Mouse (Mus musculus) lung, adult 2 months (tissue): ENCODE measurements at regions not wholly inside any gene's neighbourhood (a gene's known extent, or its start where the extent isn't known, plus 50 kb on each side); places are given as distances from the start of the nearest gene placed in this dataset.

Source experiments
- DNase-seq: peaks from one replicate; pipeline ENCODE4 v3.0.0; 2022
- H3K4me1 ChIP-seq: fragments of 200-500 bp; 2 replicates; pipeline ENCODE4 v1.6.1; 2011; ENCODE audit warnings: low read length; ENCODE audit not compliant: control insufficient read depth, insufficient read depth
- H3K4me3 ChIP-seq: fragments of 200-500 bp; replicated peaks from 2 replicates; pipeline ENCODE3; 2011; ENCODE audit warnings: low read depth, mild to moderate bottlenecking, control low read depth, low read length; ENCODE audit errors: extremely low read depth
- CTCF ChIP-seq: fragments of 200-500 bp; IDR thresholded peaks from 2 replicates; pipeline ENCODE4 v1.5.1; 2011; ENCODE audit warnings: mild to moderate bottlenecking, low read length, control low read depth; ENCODE audit not compliant: insufficient read depth
- POLR2A ChIP-seq: fragments of 200-500 bp; IDR thresholded peaks from 2 replicates; pipeline ENCODE4 v1.6.1; 2011; ENCODE audit warnings: low read depth, mild to moderate bottlenecking, control low read depth, low read length, borderline replicate concordance; ENCODE audit errors: extremely low read depth
- WGBS: fragments of 180-500 bp; shearing (Covaris S2); methylation state at CpG from one replicate; pipeline ENCODE4 v1.1.7; 2018; 5-methylcytosine and 5-hydroxymethylcytosine counted together

DNA sequence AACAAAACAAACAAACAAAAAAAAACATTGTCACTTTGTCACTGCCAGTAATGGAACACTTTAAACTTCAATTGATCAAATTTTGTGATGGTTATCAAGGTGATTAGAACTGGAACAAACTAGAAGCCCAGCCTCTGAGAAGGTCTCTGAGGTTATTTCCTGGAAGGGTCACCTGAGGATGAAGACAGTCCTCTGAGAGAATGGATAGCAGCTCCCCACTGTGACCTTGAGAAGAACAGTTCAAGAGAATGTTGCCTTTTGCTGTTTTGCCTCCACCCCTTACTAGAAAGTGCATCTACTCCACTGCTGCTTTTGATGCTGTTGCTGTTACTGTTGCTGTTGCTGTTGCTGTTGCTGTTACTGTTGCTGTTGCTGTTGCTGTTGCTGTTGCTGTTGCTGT is 205.1 kb upstream of the Clec14a start:
- no peaks in the 10 kb centered on the region for H3K4me1 ChIP-seq
- TF ChIP-seq POLR2A: no peak
- no peak for TF ChIP-seq CTCF
- H3K4me3 ChIP-seq: no peak overlapping the region
- DNase-seq: no peak

- Histone ChIP-seq H3K4me3 (no peak overlapping the region), H3K4me1 (no peaks in the 10 kb centered on the region)
- WGBS: 81% methylated on average over 1 of the region's 1 CpGs
- TF ChIP-seq POLR2A: no peak
- TF ChIP-seq CTCF: no peak
- DNase-seq: no peak
Measured at GRCm38 (mm10) chr12:58473511-58473910, 204.4 kb upstream of the Clec14a start.

GRCm38 (mm10) chr12:58460465-58460864 is 191.4 kb upstream of the Clec14a start:
- TF ChIP-seq POLR2A: no peak
- TF ChIP-seq CTCF: no peak
- 88% methylated on average over 3 of the region's 3 CpGs for WGBS

GRCm38 (mm10) chr12:58454828-58455227 is 185.7 kb upstream of the Clec14a start:
- TF ChIP-seq CTCF (no peak), POLR2A (no peak)
- no peak for DNase-seq
- WGBS: 90% methylated on average over 2 of the region's 2 CpGs
- no peak overlapping the region for H3K4me3 ChIP-seq
- no peaks in the 10 kb centered on the region for H3K4me1 ChIP-seq

More at GRCm38 (mm10) chr12:58460465-58460864, 191.4 kb upstream of the Clec14a start:
- Histone ChIP-seq H3K4me3 (no peak overlapping the region), H3K4me1 (no peaks in the 10 kb centered on the region)
- no peak for DNase-seq

DNA sequence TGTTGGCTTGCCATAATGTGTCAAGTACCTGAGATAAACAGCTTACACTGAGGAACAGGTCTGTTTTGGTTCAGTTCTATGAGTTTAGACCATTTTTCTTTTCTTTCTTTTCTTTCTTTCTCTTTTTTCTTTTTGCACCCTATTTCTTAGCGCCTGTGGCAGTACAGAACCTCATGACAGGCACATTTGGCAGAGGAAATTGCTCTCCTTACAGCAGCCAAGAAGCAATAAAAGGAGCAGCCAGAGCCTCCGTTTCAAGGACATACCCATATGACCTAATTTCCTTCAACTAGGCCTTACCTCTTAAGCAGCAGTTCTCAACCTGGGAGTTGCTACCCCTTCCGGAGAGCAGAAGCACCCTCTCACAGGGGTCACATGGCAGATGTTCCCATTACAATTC is 173.9 kb upstream of the Clec14a start:
- Histone ChIP-seq H3K4me3 (no peak overlapping the region), H3K4me1 (no peaks in the 10 kb centered on the region)
- WGBS: 59% methylated on average over 3 of the region's 3 CpGs
- DNase-seq: no peak
- TF ChIP-seq POLR2A (no peak), CTCF (no peak)

DNA sequence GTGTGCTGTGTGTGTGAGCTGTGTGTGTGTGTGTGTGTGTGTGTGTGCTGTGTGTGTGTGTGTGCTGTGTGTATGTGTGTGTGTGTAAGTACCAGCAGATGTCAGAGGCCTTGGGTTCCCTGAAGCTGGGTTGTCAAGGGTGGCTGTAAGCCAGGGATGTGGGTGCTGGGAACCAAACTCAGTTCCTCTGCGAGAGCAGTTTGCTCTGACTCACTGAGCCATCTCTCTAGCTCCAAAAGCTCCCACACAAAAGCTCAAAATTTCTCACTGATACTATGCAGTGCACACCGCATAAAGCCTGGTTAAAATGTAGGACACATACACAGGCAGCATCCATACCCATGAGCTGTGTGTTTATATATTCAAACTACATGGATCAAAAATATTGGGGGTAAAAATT is 172.9 kb upstream of the Clec14a start:
- 96% methylated on average over 2 of the region's 2 CpGs for WGBS
- H3K4me1 ChIP-seq: no peaks in the 10 kb centered on the region
- no peak overlapping the region for H3K4me3 ChIP-seq
- TF ChIP-seq CTCF (no peak), POLR2A (no peak)
- DNase-seq: no peak

DNA sequence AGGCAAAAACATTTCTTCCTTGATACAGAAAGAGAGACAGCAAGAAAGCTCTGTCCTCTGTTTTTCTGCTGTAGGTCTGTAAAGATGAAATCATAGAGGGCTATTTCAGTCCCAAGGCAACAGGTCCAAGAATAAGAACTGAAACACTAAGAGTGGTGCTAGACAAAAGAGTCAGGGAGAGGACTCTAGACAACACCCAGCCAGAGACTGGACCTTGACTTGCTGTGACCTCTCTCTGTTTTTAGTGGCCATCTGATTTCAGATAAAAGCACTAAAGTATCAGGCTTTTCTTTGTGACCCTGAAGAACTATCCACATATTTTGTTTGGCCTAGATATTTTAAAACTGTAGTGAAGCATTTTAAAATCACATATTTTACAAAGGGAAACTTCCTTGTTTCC is 171.6 kb upstream of the Clec14a start:
- H3K4me1 ChIP-seq: no peaks in the 10 kb centered on the region
- DNase-seq: no peak
- no peak for TF ChIP-seq CTCF
- TF ChIP-seq POLR2A: no peak
- no peak overlapping the region for H3K4me3 ChIP-seq

GRCm38 (mm10) chr12:58437031-58437430 is 167.9 kb upstream of the Clec14a start:
- no peaks in the 10 kb centered on the region for H3K4me1 ChIP-seq
- DNase-seq: no peak
- no peak overlapping the region for H3K4me3 ChIP-seq
- 78% methylated on average over 6 of the region's 6 CpGs for WGBS
- TF ChIP-seq CTCF (no peak), POLR2A (no peak)

- 58% methylated on average over 5 of the region's 5 CpGs for whole genome bisulfite sequencing
- Histone ChIP-seq H3K4me1 (no peaks in the 10 kb centered on the region), H3K4me3 (no peak overlapping the region)
- DNase-seq: no peak
- TF ChIP-seq POLR2A: no peak
- TF ChIP-seq CTCF: no peak
Measured at GRCm38 (mm10) chr12:58434504-58434903, 165.4 kb upstream of the Clec14a start.

- 83% methylated on average over 5 of the region's 5 CpGs for WGBS
- no peak for TF ChIP-seq CTCF
- TF ChIP-seq POLR2A: no peak
- H3K4me1 ChIP-seq: no peaks in the 10 kb centered on the region
- no peak for DNase-seq
- no peak overlapping the region for H3K4me3 ChIP-seq
Measured at GRCm38 (mm10) chr12:58429929-58430328, 160.8 kb upstream of the Clec14a start.

DNA sequence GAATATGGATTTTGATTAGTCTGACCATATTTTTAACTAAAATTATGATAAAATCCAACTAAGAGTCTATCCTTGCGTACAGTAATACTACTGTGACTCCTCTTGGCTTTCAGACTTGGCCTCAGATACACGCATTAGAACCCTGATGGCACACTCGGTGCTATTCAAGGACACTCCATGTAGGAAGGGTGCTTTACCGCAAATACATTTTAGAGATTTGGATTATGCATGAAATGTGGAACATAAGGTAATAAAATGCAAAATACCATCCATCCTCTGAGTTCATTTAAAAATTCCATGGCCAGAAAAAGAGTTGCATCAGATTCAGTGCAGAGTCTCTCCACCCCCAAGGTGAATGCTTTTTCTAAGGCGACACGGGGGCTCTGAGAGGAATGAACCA is 157.7 kb upstream of the Clec14a start:
- no peak for TF ChIP-seq POLR2A
- 90% methylated on average over 6 of the region's 6 CpGs for WGBS

DNA sequence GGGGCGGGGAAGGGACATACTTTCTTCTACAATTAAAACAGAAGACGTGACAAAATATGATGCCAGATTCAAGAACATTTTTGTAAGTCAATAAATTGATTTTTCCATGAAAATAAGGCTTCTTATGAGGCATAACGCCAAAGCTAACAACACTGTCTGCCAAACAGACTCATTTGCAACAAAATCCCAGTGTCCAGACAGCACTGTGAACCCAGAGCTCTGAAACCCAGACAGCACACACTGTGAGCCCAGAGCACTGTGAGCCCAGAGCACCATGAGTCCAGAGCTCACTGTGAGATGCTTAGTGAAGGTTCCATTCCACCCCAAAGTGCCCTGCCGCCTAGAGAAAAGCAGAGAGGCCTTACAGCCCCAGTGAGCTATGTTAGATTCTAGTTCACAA is 156.9 kb upstream of the Clec14a start:
- 77% methylated on average over 4 of the region's 4 CpGs for WGBS
- Histone ChIP-seq H3K4me3 (no peak overlapping the region), H3K4me1 (no peaks in the 10 kb centered on the region)
- TF ChIP-seq POLR2A (no peak), CTCF (no peak)
- DNase-seq: no peak

More for the DNA sequence above, 157.7 kb upstream of the Clec14a start:
- H3K4me1 ChIP-seq: no peaks in the 10 kb centered on the region
- no peak overlapping the region for H3K4me3 ChIP-seq
- no peak for DNase-seq
